Mouse (Mus musculus) layer of hippocampus, adult 9-11 months (tissue): Measurements from ENCODE around the gene Ankrd35.
"Not testable (repeated sequence)": the region's sequence is repeated elsewhere in the genome, so short reads cannot be mapped to it uniquely, and the experiment has no call there.

ENCODE experiments used
- DNase-seq: peaks from one replicate; pipeline ENCODE4 v3.0.0; 2022

Ankrd35 gene

DNA sequence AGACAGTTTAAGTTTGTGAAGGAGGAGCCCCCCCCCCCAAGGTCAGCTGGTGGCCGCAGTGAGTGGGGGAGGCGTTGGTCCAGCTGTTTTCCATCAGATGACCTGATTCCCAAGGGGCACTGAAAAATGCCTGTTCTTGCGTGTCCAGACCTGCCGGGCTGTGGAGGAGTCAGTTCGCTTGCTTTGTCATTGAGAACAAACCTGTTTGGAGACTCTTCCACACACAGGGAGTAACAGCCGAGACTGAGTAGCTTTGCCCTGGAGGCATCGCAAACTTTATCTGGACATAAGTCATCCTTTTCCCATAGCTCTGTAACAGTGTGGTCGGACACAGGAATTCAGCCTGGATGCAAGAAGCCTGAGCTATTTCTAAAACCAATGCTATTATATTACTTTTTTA lies 4.5 kb downstream of the Ankrd35 start:
- no peak for DNase-seq

DNA sequence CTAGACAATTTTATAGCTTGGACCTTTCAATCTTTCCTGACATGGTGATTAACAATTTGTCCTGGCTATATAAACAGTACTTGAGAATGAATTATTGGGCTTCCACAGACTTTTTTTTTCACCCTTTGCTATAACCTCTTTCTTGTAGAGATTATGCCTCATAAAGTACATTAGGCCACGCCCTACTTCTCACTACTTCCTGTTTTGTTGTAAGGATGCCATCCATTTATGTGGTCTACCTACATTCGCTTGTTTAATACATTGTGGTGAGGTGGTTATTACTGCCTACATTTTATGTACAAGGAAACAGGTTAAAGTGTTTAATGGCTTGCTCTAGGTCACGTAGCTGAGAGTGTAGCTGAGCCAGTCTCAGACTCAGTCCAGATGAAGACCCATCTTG lies 5.2 kb downstream of the Ankrd35 start:
- DNase-seq: no peak

DNA sequence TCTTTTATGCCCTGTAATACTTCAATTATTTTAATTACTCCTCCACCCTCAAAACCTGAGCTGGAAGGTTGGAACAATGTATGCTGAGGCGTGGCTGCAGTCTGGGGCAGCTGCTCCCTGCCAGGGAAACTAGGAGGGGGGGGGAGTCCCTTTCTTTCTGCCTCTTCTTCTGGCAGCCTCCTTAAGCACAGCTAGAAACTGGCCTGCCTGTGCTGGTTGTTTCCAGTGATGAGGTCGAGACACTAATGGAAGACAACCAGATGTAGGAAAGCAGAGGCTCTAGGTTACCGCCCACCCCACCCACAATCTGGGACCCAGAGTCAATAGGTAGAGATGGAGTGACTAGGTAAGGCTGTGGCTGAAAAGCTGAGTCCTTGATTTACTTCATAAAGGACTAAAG lies 5.8 kb downstream of the Ankrd35 start:
- no peak for DNase-seq

DNA sequence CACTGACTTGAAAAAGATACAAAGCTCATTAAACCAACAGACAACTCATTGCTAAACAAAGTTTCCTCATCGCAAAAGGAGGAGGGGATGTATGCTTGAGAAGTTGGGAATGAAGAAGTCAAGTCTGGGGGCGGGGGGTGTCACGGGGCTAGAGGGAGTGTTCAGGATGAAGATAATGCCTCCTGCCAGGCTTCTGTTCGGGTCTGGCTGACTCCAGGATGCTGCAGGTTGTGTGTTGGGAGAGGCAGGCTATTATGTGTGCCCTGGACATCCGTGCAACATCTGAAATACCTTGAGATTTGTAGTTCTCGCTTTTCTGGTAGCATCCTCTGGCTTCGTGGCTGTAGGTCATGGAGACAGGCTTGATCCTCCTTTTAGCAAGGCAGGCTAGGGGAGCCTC lies 8.5 kb downstream of the Ankrd35 start:
- no peak for DNase-seq

DNA sequence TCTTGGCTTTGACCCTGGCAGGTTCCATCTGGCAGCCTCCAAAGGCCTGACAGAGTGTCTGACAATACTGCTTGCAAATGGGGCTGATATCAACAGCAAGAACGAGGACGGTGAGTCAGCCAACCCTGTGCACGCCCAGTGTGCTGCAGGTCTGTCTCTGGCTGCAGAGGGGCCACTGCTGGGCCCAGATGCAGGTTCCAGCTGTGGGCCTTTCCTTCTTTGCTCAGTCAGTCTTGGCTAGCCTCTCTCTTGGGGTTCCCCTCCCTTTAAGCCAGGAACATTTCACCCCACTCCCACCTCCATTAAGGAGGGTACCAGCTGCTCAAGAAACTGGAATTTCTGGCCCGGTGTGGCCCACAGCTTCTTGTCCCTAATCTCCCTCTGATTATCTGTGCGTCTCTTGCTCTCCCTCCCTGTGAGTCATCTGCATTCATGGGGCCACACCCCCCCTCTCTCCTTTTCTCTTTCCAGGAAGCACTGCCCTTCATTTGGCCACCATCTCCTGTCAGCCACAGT lies 9.3 kb downstream of the Ankrd35 start:
- DNase-seq: no peak

DNA sequence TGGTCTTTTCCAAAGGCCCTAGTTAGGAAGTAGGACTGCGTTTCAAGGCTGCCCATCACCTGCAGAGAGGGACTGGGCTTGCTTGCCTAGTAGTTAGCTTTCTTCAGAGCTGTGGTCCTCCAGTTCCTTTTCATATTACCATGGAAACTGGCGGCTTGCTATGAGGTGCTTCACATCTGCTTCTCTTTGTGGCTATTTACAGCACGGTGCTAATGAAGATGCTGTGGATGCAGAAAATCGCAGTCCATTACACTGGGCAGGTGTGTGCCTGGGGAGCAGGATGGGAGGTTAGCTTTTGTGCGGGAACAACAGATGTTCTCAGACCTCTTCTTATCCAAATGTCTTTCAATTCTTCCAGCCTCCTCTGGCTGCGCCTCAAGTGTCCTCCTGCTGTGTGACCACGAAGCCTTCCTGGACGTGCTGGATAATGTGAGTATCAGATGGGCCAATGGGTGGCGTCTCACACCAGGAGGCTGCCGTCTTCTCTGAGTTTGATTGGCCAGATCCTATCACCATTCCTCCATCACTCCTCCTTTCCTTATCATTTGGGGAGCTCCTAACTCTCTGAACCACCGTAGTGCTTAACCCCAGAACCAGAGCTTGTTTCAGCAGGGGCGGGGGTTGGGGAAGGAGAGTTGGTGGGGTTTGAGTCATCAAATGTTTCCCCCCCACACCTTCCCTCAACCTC lies 10.5 kb downstream of the Ankrd35 start:
- no peak for DNase-seq

DNA sequence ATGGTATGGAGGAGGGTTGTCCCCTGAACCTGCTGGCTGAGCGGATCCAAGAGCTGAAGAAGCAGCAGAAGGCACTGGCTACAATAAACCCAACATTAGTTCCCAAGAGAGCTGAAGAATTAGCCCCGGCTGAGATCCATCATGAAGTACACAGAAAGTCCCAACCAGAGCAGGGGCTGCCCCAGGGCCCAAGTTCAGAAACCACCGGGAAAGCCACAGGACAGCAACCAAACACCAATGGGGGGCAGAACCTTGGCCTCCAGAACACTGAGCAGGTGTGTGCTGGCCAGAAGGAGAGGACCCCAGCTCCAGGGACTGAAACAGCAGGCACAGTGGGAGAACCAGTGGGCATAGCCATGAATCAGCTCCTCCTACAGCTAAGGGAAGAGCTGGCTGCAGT lies 13.6 kb downstream of the Ankrd35 start:
- no peak for DNase-seq

DNA sequence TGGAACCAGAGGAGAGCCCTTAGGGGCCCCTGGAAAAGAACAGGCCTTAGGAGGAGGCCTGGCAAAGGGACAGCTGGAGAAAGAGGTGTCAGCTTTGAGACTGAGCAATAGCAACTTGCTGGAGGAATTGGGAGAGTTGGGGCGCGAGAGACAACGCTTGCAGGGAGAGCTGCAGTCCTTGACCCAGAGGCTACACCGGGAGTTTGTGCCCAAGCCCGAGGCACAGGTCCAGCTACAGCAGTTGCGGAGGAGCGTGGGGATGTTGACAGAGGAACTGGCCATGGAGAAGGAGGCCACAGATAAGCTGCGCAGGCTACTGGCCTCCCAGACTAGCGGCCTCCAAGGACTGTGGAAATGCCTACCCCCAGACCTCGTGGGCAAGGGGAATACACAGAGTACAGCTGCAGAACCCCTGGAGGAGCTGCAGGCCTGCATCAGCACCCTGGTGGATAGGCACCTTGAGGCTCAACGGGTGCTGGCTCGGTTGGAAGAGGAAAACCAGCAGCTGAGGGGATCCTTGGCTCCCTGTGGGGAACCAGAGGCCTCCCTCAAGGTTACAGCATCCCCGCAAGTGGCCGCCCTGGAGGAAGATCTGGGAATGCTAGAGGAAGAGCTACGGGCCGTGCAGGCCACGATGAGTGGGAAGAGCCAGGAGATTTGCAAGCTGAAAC lies 14.4 kb downstream of the Ankrd35 start:
- DNase-seq: no peak

DNA sequence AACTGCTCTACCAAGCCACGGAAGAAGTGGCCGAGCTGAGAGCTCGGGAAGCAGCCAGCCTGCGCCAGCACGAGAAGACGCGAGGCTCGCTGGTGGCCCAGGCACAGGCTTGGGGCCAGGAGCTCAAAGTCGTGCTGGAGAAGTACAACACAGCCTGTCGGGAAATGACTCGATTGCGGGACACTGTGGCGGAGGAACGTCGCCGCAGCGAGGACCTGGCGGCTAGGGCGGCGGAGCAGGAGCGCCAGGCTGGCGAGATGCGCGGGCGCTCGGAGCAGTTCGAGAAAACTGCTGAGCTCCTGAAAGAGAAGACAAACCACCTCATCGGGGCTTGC lies 14.9 kb downstream of the Ankrd35 start:
- DNase-seq: no peak

DNA sequence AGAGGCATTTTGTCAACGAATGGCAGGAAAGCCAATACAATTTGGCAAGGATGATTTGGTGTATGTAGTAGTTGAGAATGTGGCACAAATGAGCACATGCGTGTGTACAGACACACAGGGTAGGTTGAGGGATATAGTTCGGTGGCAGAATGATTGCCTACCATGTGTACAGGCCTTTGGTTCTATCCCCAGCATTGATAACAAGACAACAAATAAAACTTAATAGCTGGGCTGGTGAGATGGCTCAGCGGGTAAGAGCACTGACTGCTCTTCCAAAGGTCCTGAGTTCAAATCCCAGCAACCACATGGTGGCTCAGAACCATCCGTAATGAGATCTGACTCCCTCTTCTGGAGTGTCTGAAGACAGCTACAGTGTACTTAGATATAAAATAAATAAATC lies 16.1 kb downstream of the Ankrd35 start:
- not testable (repeated sequence) for DNase-seq

DNA sequence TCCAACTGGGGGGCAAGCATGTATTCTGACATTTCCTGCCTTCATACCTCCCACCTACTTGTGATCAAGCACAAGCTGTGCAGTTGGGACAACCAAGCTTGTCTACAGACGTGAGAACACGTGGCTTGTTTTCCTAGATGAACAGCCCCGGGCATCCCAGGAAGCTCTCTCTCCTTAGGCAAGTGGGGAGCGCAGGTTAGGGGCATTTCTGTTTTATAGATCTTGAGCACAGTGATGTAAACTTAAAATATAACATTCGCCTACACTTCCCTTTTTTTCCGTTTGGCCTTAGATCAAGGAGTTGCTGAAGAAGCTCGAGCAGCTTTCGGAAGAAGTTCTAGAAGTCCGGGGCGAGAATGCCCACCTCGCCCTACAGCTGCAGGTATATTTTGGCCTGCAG lies 18.9 kb downstream of the Ankrd35 start:
- DNase-seq: no peak

DNA sequence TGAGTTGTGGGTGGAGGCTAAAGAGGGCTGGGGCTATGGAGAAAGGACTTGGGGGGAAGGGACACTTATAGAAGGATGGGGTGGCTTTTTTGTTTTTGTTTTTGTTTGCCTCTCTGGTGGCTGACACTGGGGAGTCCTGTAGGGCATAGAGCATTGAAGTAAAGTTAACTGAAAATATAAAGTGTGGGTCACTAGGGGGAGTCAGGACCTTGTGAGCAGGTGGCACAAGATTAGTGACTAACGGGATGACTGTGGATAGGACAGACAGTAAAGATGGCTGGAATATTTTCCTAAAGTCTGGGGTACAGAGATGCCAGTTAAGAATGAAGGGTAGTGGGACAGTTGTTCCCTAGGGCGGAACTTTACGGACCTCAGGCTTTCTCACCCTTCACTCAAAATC lies 20.4 kb downstream of the Ankrd35 start:
- no peak for DNase-seq

DNA sequence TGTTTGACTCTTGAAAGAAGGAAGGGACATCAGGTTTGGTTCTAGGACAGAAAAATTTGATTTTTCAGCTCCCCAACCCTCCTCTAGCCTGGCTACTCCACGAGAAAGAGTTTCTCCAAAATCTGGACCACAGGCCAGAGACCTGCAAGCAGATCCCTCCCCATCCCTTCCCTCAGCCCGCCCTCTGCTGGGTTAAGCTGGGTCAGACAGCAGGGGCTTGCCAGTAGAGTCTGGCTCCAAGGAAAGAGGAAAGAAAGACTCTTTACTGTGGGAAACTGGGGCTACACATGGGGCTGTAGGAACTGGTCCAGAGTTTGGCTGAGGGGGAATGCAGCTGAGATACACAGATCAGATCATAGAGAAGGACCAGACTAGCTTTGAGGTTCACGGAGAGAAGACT lies 22.6 kb downstream of the Ankrd35 start:
- no peak for DNase-seq

DNA sequence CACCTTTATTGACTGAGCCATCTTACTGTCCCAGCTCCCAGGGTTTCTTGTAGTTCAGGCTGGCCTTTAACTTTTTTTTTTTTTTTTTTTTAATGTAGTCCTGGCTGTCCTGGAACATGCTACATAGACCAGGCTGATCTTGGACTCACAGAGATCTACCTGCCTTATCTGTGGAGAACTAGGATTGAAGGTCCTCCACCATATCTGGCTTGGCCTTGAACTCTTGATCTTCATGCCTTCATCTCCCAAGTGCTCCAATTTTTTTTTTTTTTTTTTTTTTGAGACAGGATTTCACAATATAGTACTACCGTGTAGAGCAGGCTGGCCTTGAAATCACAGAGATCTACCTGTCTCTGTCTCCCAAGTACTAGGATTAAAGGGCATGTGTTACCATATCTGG lies 23.6 kb downstream of the Ankrd35 start:
- no peak for DNase-seq

DNA sequence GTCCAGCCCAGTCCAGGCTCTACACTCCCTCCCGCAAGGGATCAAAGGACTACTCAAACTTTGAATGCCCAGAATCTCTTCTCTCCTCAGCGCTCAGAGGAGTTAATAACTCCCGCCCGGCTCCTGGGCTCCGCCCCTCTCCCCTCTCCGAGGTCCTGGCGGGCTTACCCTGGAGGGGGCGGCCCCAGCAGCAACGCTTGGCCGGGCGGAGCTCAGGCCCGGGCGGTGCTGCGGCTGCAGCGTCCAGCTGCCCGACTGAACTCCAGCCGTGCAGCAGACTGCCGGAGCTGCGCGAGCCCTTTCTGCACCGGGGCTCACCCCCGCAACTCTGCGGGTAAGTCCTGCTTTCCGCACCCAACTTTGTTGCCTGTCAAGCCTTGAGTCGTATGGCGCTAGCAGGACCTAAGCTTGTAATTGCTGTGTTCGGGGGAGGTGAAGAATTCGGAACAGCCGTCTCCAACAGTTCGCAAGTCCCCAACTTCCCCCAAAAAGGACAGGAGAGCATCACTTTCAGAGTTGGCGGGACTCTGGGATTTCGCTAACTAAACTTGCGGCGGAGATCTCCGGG lies 26.4 kb downstream of the Ankrd35 start, which contains the start of gene Pias3:
TSS of gene Pias3 (plus strand) at position 187 of the 568 bp plus-strand sequence.
- peak; percentile 56 for DNase-seq

DNA sequence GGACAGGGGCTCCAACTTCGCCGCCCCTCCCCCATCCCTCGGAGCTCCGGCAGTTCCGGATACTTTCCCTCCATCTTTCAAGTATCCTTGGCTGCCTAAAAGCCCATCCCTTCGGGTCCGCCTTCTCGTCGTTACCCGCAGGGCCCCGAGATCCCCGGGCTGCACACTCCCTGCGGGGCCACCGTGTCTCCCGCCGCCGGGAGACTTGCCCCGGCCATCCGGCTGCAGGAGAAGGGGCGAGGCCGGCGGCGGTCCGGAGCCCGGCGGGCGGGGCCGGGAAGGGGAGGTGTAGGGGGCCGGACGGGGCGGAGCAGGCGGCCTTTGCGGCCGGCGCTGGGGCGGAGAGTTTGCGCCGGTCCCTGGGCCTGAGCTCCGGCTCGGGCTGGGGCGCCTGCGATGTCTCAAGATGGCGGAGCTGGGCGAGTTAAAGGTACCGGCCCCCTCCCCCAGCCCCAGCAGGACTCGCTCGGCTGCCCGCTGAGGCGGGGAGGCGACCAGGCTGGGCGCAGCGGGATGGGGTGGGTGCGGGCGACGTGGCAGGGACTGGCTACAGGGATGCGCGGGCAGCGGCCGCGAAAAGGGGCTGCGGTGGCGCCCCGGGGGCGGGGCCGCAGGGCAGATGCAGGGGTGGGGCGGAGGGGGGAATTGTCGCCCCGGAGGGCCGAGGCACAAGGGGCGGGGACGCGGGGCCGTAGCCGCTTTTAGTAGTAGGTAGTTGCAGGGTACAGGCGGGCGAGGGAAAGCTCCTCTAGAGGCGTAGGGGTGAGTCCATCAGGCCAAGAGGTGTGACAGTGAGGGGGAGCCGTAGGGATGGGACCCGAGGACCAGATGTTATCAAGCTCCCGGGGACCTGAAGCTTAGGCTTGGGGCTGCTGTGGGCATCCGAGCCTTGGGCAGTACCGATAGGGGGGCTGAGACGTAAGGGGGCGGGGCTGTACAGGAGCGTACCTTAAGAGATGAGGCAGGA lies 27.1 kb downstream of the Ankrd35 start:
- DNase-seq: peak; percentile 83

DNA sequence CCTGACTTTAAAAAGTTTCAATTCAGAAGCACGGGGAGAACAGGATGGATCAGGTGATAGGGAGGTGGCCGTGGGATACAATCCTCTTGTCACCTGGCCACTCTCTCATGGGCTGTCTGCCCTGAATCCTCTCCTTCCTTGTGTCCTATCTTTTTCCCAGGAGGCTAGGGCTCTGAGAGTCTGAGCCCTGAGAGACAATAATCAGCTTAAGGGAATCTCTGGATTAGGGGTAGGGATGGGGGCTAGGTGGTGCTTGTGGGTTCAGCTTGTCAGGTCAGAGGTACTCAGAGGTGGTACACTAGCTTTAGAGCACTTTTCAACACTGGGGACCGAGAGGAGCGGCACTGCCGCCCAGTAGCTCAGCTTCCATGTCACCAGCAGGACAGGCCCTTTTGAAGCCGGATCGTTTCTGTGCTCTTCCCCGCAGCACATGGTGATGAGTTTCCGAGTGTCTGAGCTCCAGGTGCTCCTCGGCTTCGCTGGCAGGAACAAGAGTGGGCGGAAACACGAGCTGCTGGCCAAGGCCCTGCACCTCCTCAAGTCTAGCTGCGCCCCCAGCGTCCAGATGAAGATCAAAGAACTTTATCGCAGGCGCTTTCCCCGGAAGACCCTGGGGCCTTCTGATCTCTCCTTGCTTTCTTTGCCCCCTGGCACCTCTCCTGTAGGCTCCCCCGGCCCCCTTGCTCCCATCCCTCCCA lies 29.2 kb downstream of the Ankrd35 start:
- DNase-seq: no peak

DNA sequence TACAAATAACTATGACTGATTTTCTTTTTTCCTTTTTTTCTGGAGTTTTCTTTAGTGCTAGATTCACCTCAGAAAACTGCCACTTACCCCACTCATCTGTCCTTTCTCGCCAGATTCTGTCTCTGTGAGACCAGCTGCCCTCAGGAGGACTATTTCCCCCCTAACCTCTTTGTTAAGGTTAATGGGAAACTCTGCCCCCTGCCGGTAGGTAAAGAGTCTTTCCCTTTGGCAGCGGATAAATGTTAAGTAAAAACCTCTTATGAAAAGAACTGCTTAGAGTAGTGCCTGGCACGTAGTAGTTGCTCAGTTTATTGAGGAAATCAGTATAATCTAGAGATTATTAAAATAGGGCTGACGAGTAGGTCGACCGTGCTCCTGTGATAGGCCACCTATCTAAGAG lies 30.4 kb downstream of the Ankrd35 start:
- DNase-seq: no peak

DNA sequence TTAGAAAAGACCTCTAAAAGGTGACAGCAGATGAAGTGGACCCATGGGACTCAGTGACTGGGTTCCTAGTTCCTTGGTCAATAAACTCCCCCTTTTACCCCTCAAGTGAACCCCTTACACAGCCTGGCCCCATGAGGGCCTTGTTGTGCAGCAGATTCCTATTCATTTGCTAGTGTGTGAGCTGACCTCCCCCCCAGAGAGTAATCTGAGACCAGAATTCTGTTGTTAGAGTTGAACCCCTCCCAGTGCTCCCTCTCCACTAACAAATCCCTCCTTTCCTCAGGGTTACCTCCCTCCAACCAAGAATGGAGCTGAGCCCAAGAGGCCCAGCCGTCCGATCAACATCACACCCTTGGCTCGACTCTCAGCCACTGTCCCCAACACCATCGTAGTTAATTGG lies 31.1 kb downstream of the Ankrd35 start:
- no peak for DNase-seq

DNA sequence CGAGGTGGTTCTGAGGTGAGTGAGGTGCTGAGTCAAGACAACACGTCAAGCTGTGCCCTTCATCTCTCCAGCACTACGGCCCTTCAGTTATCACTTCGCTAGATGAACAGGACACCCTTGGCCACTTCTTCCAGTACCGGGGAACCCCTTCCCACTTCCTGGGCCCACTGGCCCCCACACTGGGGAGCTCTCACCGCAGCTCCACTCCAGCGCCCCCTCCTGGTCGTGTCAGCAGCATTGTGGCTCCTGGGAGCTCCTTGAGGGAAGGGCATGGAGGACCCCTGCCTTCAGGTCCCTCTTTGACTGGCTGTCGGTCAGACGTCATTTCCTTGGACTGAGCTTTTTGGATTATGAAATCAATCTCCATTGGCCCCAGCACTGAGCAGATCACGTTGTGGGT lies 34.8 kb downstream of the Ankrd35 start:
- DNase-seq: no peak

DNA sequence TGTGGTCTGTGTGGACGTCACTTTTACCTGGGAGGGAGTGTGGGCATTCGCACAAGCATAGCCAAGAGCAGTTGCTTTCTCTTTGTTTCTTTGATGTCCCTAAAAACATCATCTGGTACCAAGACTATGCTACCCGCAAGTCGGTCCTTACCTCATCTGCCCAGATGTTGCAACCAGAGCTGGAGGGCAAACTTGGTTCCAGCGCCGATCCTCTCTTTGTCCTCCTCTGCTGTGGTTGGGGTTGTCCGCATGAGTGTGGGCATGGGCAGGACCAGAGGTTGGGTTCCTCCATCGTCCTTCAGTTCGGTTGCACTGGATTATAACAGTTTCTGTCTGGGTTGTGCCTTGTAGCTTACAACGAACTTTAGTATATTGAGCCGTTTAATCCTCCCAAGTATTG lies 36.3 kb downstream of the Ankrd35 start:
- DNase-seq: no peak

DNA sequence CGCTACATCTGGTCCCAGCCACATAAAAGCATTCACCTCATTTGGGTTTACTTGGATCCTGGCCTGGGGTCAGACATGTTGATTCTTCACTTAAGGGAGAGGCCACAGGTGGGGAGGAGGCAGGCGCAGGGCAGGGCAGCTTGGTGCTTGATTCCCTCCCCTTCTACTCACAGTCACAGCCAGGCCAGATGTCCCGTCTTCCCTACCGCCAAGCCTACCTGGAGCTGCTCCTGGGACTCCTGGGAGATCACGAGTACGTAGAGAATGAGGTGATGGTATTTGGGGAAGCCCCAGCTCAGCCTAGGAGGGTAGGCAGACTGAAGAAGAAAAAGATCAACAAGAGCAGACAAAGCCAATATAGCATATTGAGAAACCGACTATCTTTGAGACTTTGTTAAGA lies 37.1 kb downstream of the Ankrd35 start:
- no peak for DNase-seq
